Mouse (Mus musculus) lung, embryonic 14.5 days (tissue): ENCODE results near the gene Ehhadh. TPM values are rescaled to one million over a fixed set of nuclear protein-coding genes. Genes with fewer than 3 reads are reported as not detected.

Source experiments
- ATAC-seq: fragments of 200-750 bp; cut with Nextera tagmentation; 2 replicates; pipeline ENCODE4 v1.8.0; 2017; ENCODE audit warnings: mild to moderate bottlenecking, moderate TSS enrichment, moderate library complexity; ENCODE audit not compliant: insufficient read depth
- DNase-seq: peaks from one replicate; pipeline ENCODE4 v3.0.0-alpha.2; 2015
- H3K27ac ChIP-seq: fragments of 300-500 bp; sonication (generic); 2 replicates; pipeline ENCODE4 v1.5.1; 2014; ENCODE audit warnings: low read depth, mild to moderate bottlenecking, moderate library complexity
- H3K27me3 ChIP-seq: fragments of 300-500 bp; sonication (generic); 2 replicates; pipeline ENCODE4 v1.6.1; 2014; ENCODE audit warnings: low read length, control low read depth; ENCODE audit not compliant: insufficient read depth
- H3K36me3 ChIP-seq: fragments of 300-500 bp; sonication (generic); 2 replicates; pipeline ENCODE4 v1.6.1; 2014; ENCODE audit warnings: control low read depth; ENCODE audit not compliant: insufficient read depth
- H3K4me1 ChIP-seq: fragments of 300-500 bp; sonication (generic); 2 replicates; pipeline ENCODE4 v1.6.1; 2014; ENCODE audit warnings: antibody characterized with exemption, control low read depth; ENCODE audit not compliant: insufficient read depth
- H3K4me2 ChIP-seq: fragments of 300-500 bp; sonication (generic); 2 replicates; pipeline ENCODE4 v1.6.1; 2014; ENCODE audit warnings: mild to moderate bottlenecking
- H3K4me3 ChIP-seq: fragments of 300-500 bp; sonication (generic); 2 replicates; pipeline ENCODE4 v1.5.1; 2014; ENCODE audit warnings: low read depth, low read length
- H3K9ac ChIP-seq: fragments of 300-500 bp; sonication (generic); 2 replicates; pipeline ENCODE4 v1.6.1; 2014
- H3K9me3 ChIP-seq: fragments of 300-500 bp; sonication (generic); 2 replicates; pipeline ENCODE4 v1.6.1; 2016; ENCODE audit warnings: low read depth, low read length, control low read depth
- CTCF ChIP-seq: IDR thresholded peaks from 2 replicates; pipeline ENCODE4 v1.5.1; 2016; ENCODE audit warnings: antibody characterized with exemption, low read depth
- WGBS: fragments of 180-500 bp; shearing (Covaris S2); extraction: QIAGEN DNeasy Blood & Tissue Kit; methylation state at CpG from one replicate; pipeline ENCODE4 v1.1.7; 2014; 5-methylcytosine and 5-hydroxymethylcytosine counted together
- polyA plus RNA-seq: library from polyadenylated mRNA; unstranded; fragments of >200 nt; fragmentation: Nextera tagmentation; extraction: Ambion mirVana; gene quantifications from 2 replicates; pipeline ENCODE4 v1.2.1, GENCODE M21; 2014

Gene Ehhadh
- polyA plus RNA-seq, 1 experiment from 2014 or later: 1.6 TPM

DNA sequence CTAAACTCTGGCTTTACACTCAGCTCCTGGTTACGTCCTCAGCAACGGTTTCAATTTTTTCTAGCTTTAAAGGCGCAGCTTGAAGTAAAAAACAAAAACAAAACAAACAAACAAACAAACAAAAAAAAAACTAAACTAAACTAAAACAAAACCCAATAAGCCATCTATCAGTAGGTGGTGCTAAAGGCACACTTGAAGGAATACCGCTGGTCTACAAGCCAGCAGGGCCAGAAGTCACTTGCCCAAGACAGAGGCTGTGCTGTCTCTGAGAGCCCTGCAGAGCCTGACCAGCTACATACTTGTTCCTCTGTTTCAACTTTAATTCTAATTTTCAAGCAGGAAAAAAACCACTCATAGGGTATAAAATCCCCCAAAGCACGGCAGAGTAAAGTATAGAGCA is 17.9 kb downstream of the Ehhadh start:
- ATAC-seq (no peak), DNase-seq (peak; percentile 29)
- 75% methylated on average over 5 of the region's 5 CpGs for WGBS
- H3K27ac ChIP-seq: no peak overlapping the region
- no peaks in the 10 kb centered on the region for H3K36me3 ChIP-seq
- no peak overlapping the region for H3K4me3 ChIP-seq
- H3K9me3 ChIP-seq: no peaks in the 10 kb centered on the region
- H3K9ac ChIP-seq: no peak overlapping the region
- no peaks in the 10 kb centered on the region for H3K4me1 ChIP-seq
- no peak overlapping the region for H3K4me2 ChIP-seq
- TF ChIP-seq CTCF: peak; percentile 41
- no peaks in the 10 kb centered on the region for H3K27me3 ChIP-seq

DNA sequence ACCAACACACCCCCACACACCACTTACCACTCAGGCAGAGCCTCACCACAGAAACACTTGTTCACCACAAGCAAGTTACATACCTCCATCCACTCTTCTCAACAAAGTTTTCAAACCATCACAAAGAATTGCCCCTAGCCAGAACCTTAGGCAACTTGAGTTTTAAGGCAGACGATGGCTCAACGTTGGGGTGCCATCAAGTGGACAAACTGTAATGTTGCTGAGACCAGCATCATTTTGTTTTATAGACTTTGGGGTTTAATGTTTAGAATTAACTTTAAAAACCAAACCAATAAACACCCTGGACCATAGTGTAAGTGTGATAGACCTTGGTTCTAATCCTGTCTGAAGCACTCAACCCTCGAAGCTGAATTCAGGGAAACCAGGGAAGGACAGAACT is 19.4 kb downstream of the Ehhadh start:
- H3K4me2 ChIP-seq: no peak overlapping the region
- WGBS: 83% methylated on average over 3 of the region's 3 CpGs
- no peak for DNase-seq

DNA sequence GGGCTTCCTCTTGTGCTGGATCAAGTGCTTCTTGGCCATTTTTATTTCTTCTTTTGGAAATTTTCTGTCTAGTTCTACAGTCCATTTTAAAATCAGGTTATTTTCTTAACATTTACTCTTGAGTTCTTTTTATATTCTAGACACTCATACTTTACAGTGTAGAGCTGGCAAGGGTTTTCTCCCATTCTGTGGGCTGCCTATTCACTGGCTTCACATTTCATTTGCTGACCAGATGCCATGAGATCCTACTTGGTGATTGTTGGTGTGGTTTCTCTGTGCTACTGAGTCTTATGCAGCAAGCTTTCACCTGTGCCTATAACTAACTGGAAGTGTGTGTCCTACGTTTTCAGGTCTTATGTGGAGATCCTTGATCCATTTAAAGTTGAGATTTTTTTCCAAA is 29.2 kb downstream of the Ehhadh start:
- Histone ChIP-seq H3K36me3 (no peaks in the 10 kb centered on the region), H3K27ac (no peak overlapping the region), H3K4me2 (no peak overlapping the region), H3K27me3 (no peaks in the 10 kb centered on the region), H3K4me1 (no peaks in the 10 kb centered on the region), H3K9me3 (no peaks in the 10 kb centered on the region; the same call in 1 of the 2 replicates), H3K9ac (no peak overlapping the region), H3K4me3 (no peak overlapping the region)
- DNase-seq (no peak), ATAC-seq (no peak)
- TF ChIP-seq CTCF: no peak
- WGBS: 74% methylated on average over 1 of the region's 1 CpGs

More for the DNA sequence above, 19.4 kb downstream of the Ehhadh start:
- TF ChIP-seq CTCF: 0 out of 2 replicates have a peak, but pooled peaks have one; percentile 27
- no peak overlapping the region for H3K4me3 ChIP-seq
- H3K4me1 ChIP-seq: no peaks in the 10 kb centered on the region
- ATAC-seq: no peak
- H3K9ac ChIP-seq: no peak overlapping the region
- H3K36me3 ChIP-seq: no peaks in the 10 kb centered on the region
- H3K27me3 ChIP-seq: no peaks in the 10 kb centered on the region
- no peaks in the 10 kb centered on the region for H3K9me3 ChIP-seq
- H3K27ac ChIP-seq: no peak overlapping the region

DNA sequence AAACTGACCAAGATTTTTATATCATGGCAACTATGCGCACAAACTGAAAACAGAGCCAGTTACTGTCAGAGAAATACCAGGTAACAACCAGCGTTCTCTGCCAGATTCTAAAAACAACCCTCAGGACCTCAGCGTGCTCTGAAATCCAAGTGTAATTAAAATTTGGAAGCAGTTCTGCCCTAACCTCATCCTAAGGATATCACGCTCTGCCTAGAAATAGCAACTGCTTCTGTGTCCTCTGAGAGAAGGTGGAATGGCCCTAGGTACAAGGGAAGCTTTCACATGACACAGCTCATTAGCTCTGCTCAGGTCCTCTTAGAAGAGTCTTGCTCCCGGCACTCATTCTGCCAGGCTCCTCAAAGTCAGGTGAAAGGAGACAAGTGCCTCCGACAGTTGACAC is 44.2 kb downstream of the Ehhadh start:
- H3K9ac ChIP-seq: no peak overlapping the region
- H3K27ac ChIP-seq: no peak overlapping the region
- no peaks in the 10 kb centered on the region for H3K36me3 ChIP-seq
- no peak overlapping the region for H3K4me3 ChIP-seq
- DNase-seq (no peak), ATAC-seq (no peak)
- H3K4me2 ChIP-seq: no peak overlapping the region
- H3K27me3 ChIP-seq: no peaks in the 10 kb centered on the region
- no peaks in the 10 kb centered on the region for H3K9me3 ChIP-seq
- TF ChIP-seq CTCF: no peak
- H3K4me1 ChIP-seq: no peaks in the 10 kb centered on the region
- WGBS: 94% methylated on average over 6 of the region's 6 CpGs

DNA sequence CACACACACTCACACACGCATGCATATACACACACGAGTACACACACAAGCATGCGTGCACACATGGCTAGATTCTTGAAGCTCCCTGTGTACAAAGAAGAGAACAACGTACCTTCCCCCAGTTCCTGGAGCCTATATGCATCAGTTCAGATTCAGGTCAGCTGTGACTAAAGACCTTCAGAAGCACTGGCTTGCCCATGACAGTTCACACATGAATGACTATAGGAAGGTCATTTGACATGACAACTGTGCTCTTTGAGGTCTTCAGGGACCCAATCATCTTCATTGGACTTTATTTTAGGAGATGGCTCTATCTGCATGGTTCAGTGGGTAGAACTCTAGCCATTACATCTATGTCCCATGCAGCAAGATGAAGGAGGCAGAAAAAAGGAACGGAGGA is 44.7 kb downstream of the Ehhadh start:
- H3K27me3 ChIP-seq: no peaks in the 10 kb centered on the region
- ATAC-seq (no peak), DNase-seq (no peak)
- no peak for TF ChIP-seq CTCF
- no peak overlapping the region for H3K4me3 ChIP-seq
- no peaks in the 10 kb centered on the region for H3K36me3 ChIP-seq
- WGBS: 87% methylated on average over 5 of the region's 5 CpGs
- H3K4me1 ChIP-seq: no peaks in the 10 kb centered on the region
- no peak overlapping the region for H3K4me2 ChIP-seq
- H3K27ac ChIP-seq: no peak overlapping the region
- H3K9me3 ChIP-seq: no peaks in the 10 kb centered on the region
- H3K9ac ChIP-seq: no peak overlapping the region

DNA sequence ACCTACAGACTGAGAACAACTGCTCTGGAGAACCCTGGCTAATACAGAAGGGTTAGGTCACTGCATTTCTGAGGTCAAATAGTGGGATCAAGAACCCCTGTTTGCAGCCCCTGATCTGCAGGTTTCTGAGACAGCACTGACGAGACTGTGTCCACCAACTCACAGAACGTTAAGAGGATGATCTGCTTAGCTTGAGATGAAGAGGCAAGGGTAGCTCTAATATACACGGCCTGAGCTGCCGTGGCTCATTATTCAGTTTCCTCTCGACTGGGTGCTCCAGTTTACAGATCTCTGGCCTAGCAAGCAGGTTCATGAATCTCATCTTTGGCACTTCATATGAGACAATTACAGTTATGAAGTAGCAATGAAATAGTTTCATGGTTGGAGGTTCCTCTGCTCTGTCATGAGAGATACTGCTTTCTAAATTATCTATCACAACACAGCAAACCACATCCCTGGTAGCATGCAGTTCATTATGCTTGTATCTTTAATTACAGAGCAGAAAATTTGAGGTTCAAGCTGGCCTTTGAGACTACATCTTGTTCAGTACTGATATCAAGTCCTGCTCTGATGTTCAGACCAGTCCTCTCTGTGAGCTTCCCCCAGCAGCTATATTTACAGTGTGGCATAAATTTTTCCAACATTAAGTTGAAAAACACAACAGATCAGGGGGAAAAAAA is 45.3 kb downstream of the Ehhadh start:
- Histone ChIP-seq H3K36me3 (no peaks in the 10 kb centered on the region), H3K27ac (no peak overlapping the region), H3K4me3 (no peak overlapping the region), H3K4me2 (no peak overlapping the region), H3K9me3 (no peaks in the 10 kb centered on the region), H3K9ac (no peak overlapping the region), H3K4me1 (no peaks in the 10 kb centered on the region), H3K27me3 (no peaks in the 10 kb centered on the region)
- no peak for TF ChIP-seq CTCF
- 73% methylated on average over 5 of the region's 5 CpGs for WGBS
- DNase-seq: no peak
- no peak for ATAC-seq

DNA sequence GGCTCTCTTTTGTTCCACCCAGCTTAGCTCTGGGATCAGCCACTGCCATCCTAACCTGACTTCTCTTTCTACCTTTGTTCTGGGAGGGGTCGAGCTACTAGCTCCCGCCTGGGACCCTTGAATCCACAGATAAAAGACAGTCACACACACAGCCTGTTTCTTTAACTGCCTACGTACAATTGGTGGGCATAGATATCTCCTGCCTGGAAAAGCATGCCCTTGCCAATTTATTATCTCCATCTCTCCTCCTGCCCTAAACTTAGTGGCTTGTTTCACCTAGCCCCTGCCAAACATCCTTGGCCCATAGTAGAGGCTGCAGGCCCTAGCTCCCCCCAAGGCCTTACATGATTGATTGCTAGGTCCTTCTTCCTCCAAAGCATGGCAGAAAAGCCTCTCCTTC is 46.1 kb downstream of the Ehhadh start:
- DNase-seq (no peak), ATAC-seq (no peak)
- no peak for TF ChIP-seq CTCF
- no peaks in the 10 kb centered on the region for H3K27me3 ChIP-seq
- WGBS: 81% methylated on average over 3 of the region's 3 CpGs
- H3K27ac ChIP-seq: no peak overlapping the region
- no peaks in the 10 kb centered on the region for H3K36me3 ChIP-seq
- no peak overlapping the region for H3K9ac ChIP-seq
- no peak overlapping the region for H3K4me2 ChIP-seq
- H3K9me3 ChIP-seq: no peaks in the 10 kb centered on the region
- H3K4me3 ChIP-seq: no peak overlapping the region
- H3K4me1 ChIP-seq: no peaks in the 10 kb centered on the region
